Comparison of ENCODE assay signal across 10 mouse cellular contexts in the genomic region with DNA sequence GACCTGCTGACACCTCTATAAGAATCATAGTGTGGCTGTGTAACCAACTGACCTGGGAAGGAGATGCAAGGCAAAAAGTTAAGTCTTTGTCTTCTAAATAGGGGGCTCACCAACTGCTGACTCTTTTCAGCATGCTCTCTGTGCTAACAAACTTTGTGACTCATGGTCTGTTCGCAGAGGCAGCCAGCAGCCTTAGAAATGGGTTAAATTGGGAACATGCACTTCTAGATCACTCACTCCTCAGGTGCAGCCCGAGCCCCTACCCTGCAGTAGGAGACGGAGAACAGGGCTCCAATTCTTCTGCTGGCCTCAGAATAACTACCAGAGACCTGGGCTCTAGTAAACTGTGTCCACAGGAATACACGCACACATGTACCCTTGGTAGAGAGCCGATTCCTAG. TPM values are rescaled to one million over a fixed set of nuclear protein-coding genes. Genes with fewer than 3 reads are reported as not detected.
DNase-seq lines count a peak whose midpoint lies in the region; ATAC-seq and TF ChIP-seq lines count a peak whose summit lies in the region.
"Had no signal": no experiment of that assay in that cellular context is flagged by ENCODE, and none has a peak within 500 bp of the region (broad histone marks: within the 10 kb centered on the region; RNA-seq: fewer than 3 reads in every experiment).

No protein-coding gene starts in this region.

- ATAC-seq in lung, embryonic 14.5 days (ENCODE audit: insufficient read depth): no peak
- no peak for ATAC-seq in intestine, embryonic 16.5 days
- no peak for ATAC-seq in liver, postnatal 0 days
- ATAC-seq: inflammation-experienced regulatory T-cells, adult 6 months had no signal

- WGBS in cerebellum, adult 2 months: 10% methylated on average over 5 of the region's 5 CpGs
- WGBS in lung, embryonic 14.5 days: 25% methylated on average over 5 of the region's 5 CpGs
- WGBS in intestine, embryonic 16.5 days: 34% methylated on average over 5 of the region's 5 CpGs
- 12% methylated on average over 5 of the region's 5 CpGs for WGBS in olfactory bulb, adult 2 months
- WGBS in liver, postnatal 0 days (ENCODE audit: insufficient replicate concordance): 26% methylated on average over 5 of the region's 5 CpGs

- H3K4me3 ChIP-seq in cerebellum, adult 2 months (replicated peaks; ENCODE audit: insufficient read depth, low read depth, low read length): peak overlapping the region; percentile 83
- H3K4me3 ChIP-seq in lung, embryonic 14.5 days (ENCODE audit: low read depth, low read length): peak overlapping the region; percentile 69
- peak overlapping the region; percentile 76 for H3K4me3 ChIP-seq in intestine, embryonic 16.5 days (ENCODE audit: low read length)
- peak overlapping the region; percentile 74 for H3K4me3 ChIP-seq in olfactory bulb, adult 2 months (ENCODE audit: insufficient read depth, low read depth, low read length)
- H3K4me3 ChIP-seq in liver, postnatal 0 days (ENCODE audit: low read depth, low read length): no peak overlapping the region

- no peak for TF ChIP-seq CTCF in cerebellum, adult 2 months (IDR thresholded peaks at IDR 0.05; ENCODE audit: borderline replicate concordance, insufficient read depth, low read depth, low read length)
- TF ChIP-seq CTCF in lung, embryonic 14.5 days (IDR thresholded peaks at IDR 0.05; ENCODE audit: low read depth): no peak
- no peak for TF ChIP-seq CTCF in olfactory bulb, adult 2 months (IDR thresholded peaks at IDR 0.05; ENCODE audit: insufficient read depth, low read depth, low read length)
- TF ChIP-seq CTCF in liver, postnatal 0 days (IDR thresholded peaks at IDR 0.05; ENCODE audit: low read depth): no peak

- peak overlapping the region; percentile 95 for H3K4me2 ChIP-seq in lung, embryonic 14.5 days
- peak overlapping the region; percentile 99; the same call in 1 of the 2 replicates for H3K4me2 ChIP-seq in intestine, embryonic 16.5 days (ENCODE audit: low read depth, low read length)
- no peak overlapping the region for H3K4me2 ChIP-seq in liver, postnatal 0 days (ENCODE audit: low read depth, low read length)

- no peak for TF ChIP-seq POLR2A in cerebellum, adult 2 months (IDR thresholded peaks at IDR 0.05; ENCODE audit: borderline replicate concordance, insufficient read depth, low read length)
- TF ChIP-seq POLR2A in olfactory bulb, adult 2 months (IDR thresholded peaks at IDR 0.05; ENCODE audit: insufficient read depth, low read depth, low read length): no peak

- H3K27ac ChIP-seq in cerebellum, adult 2 months (ENCODE audit: insufficient read depth, low read length): peak overlapping the region; percentile 65; the same call in 1 of the 2 replicates
- H3K27ac ChIP-seq in lung, embryonic 14.5 days (ENCODE audit: low read depth): no peak overlapping the region
- no peak overlapping the region for H3K27ac ChIP-seq in intestine, embryonic 16.5 days (ENCODE audit: low read length)
- peak overlapping the region; percentile 52 for H3K27ac ChIP-seq in olfactory bulb, adult 2 months (ENCODE audit: insufficient read depth, low read depth, low read length)
- no peak overlapping the region for H3K27ac ChIP-seq in liver, postnatal 0 days (ENCODE audit: low read depth)

- DNase-seq in cerebellum, adult 2 months: peak in 1 of 2 experiments; percentile 46
- no peak for DNase-seq in cerebellum, postnatal 14 days
- no peak for DNase-seq in lung, embryonic 14.5 days
- DNase-seq in lung, postnatal 25 days (ENCODE audit: low spot score): no peak
- no peak for DNase-seq in liver, postnatal 0 days
- no peak for DNase-seq in spleen, adult 12 weeks (ENCODE audit: low spot score)
- DNase-seq: lung, adult 2 months had no signal

- H3K4me1 ChIP-seq in cerebellum, adult 2 months (ENCODE audit: control insufficient read depth, insufficient read depth, low read length): peaks cover 13% of the 10 kb centered on the region
- no peaks in the 10 kb centered on the region for H3K4me1 ChIP-seq in lung, embryonic 14.5 days (ENCODE audit: insufficient read depth)
- H3K4me1 ChIP-seq in intestine, embryonic 16.5 days (ENCODE audit: control insufficient read depth, insufficient read depth, low read length): peaks cover 20% of the 10 kb centered on the region
- H3K4me1 ChIP-seq in olfactory bulb, adult 2 months (ENCODE audit: control insufficient read depth, insufficient read depth, low read length): peaks cover 40% of the 10 kb centered on the region
- H3K4me1 ChIP-seq in liver, postnatal 0 days (ENCODE audit: insufficient read depth): peaks cover 9% of the 10 kb centered on the region

- TF ChIP-seq EP300 in liver, postnatal 0 days (IDR thresholded peaks at IDR 0.05; ENCODE audit: low read depth): no peak

- no peaks in the 10 kb centered on the region for H3K9me3 ChIP-seq in lung, embryonic 14.5 days (ENCODE audit: low read depth, low read length)
- H3K9me3 ChIP-seq in intestine, embryonic 16.5 days (ENCODE audit: control insufficient read depth, low read length): no peaks in the 10 kb centered on the region
- H3K9me3 ChIP-seq in liver, postnatal 0 days (ENCODE audit: low read length): no peaks in the 10 kb centered on the region

- H3K27me3 ChIP-seq in cerebellum, adult 2 months (ENCODE audit: control insufficient read depth, insufficient read depth, low read length): no peaks in the 10 kb centered on the region
- peaks cover 7% of the 10 kb centered on the region; the same call in 1 of the 2 replicates for H3K27me3 ChIP-seq in lung, embryonic 14.5 days (ENCODE audit: insufficient read depth, low read length)
- H3K27me3 ChIP-seq in intestine, embryonic 16.5 days (replicated peaks; ENCODE audit: control insufficient read depth, insufficient read depth, low read length): no peaks in the 10 kb centered on the region
- H3K27me3 ChIP-seq in liver, postnatal 0 days (ENCODE audit: insufficient read depth, low read length): peaks cover 37% of the 10 kb centered on the region

- H3K36me3 ChIP-seq in lung, embryonic 14.5 days (ENCODE audit: insufficient read depth): no peaks in the 10 kb centered on the region
- no peaks in the 10 kb centered on the region for H3K36me3 ChIP-seq in intestine, embryonic 16.5 days (ENCODE audit: control insufficient read depth, insufficient read depth, low read length)
- H3K36me3 ChIP-seq in liver, postnatal 0 days (replicated peaks; ENCODE audit: insufficient read depth, low read length): no peaks in the 10 kb centered on the region

- H3K9ac ChIP-seq in lung, embryonic 14.5 days: no peak overlapping the region
- H3K9ac ChIP-seq in intestine, embryonic 16.5 days (ENCODE audit: low read depth, low read length): no peak overlapping the region
- H3K9ac ChIP-seq in liver, postnatal 0 days (replicated peaks): no peak overlapping the region

RNA-seq across cellular contexts. Expression of a gene that starts 1.2 kb away (rescaled TPM):
- 83.0 and 83.8 TPM in 2 replicates for polyA plus RNA-seq in cerebellum, adult 2 months (2012; rRNA removed)
- 4.1 and 4.6 TPM in 2 replicates for polyA plus RNA-seq in lung, embryonic 14.5 days (2014; fragmentation: Nextera tagmentation; extraction: Ambion mirVana)
- 2.6 and 3.2 TPM in 2 replicates for polyA plus RNA-seq in intestine, embryonic 16.5 days (2015; fragmentation: Nextera tagmentation; extraction: Ambion mirVana)
- polyA plus RNA-seq in olfactory bulb, adult 2 months (2012; ENCODE audit: insufficient read depth, insufficient read length, low replicate concordance, missing spikeins): not detected in 2 replicates
- 0.04 and 0.05 TPM in 2 replicates for polyA plus RNA-seq in liver, postnatal 0 days (2015; fragmentation: Nextera tagmentation; extraction: Ambion mirVana)

RNA-seq across cellular contexts. Expression of a gene that starts 44.9 kb away (rescaled TPM):
- polyA plus RNA-seq in cerebellum, adult 2 months (2012; rRNA removed): 93.5 and 95.1 TPM in 2 replicates
- polyA plus RNA-seq in lung, embryonic 14.5 days (2014; fragmentation: Nextera tagmentation; extraction: Ambion mirVana): 8.0 and 8.7 TPM in 2 replicates
- polyA plus RNA-seq in intestine, embryonic 16.5 days (2015; fragmentation: Nextera tagmentation; extraction: Ambion mirVana): 3.7 and 3.9 TPM in 2 replicates
- polyA plus RNA-seq in olfactory bulb, adult 2 months (2012; ENCODE audit: insufficient read depth, insufficient read length, low replicate concordance, missing spikeins): not detected in 2 replicates
- polyA plus RNA-seq in liver, postnatal 0 days (2015; fragmentation: Nextera tagmentation; extraction: Ambion mirVana): 0.40 and 0.59 TPM in 2 replicates

Comparison
In these comparisons a context has a peak if more than half of its experiments do, and no peak if none do; other contexts are left out.
1. H3K27ac ChIP-seq: peak in cerebellum, adult 2 months (single experiment) and olfactory bulb, adult 2 months (single experiment); none in lung, embryonic 14.5 days (single experiment), intestine, embryonic 16.5 days (single experiment) and liver, postnatal 0 days (single experiment).